Mouse (Mus musculus): ENCODE measurements around the gene Ccdc124.

GRCm38 (mm10) chr8:70821992-70822391 is 51.7 kb downstream of the Ccdc124 start:
- no peak for TF ChIP-seq BHLHE40 (IDR thresholded peaks at IDR 0.05; ENCODE audit: low read depth, low read length)
- TF ChIP-seq POLR2A (IDR thresholded peaks at IDR 0.05; ENCODE audit: low read depth, low read length), result no peak
- no peak for TF ChIP-seq CTCF (conservative IDR thresholded peaks at IDR 0.05 in 1 of 2, IDR thresholded peaks at IDR 0.05 in 1 of 2; ENCODE audit: low read depth in 2 of 2, low read length in 2 of 2)
- TF ChIP-seq UBTF (IDR thresholded peaks at IDR 0.05; ENCODE audit: low read depth, low read length), result no peak

Data from CH12.LX (cell line).